Mouse (Mus musculus) liver, embryonic 14.5 days (tissue): Measurements from ENCODE around the gene Dnajc8. TPM values are rescaled to one million over a fixed set of nuclear protein-coding genes. Genes with fewer than 3 reads are reported as not detected.
"Not testable (repeated sequence)": the region's sequence is repeated elsewhere in the genome, so short reads cannot be mapped to it uniquely, and the experiment has no call there.

Experiments used
- ATAC-seq: fragments of 200-750 bp; cut with Nextera tagmentation; 2 replicates; pipeline ENCODE4 v1.8.0; 2017; ENCODE audit warnings: moderate number of reproducible peaks, mild to moderate bottlenecking, moderate library complexity; ENCODE audit not compliant: insufficient read depth
- DNase-seq, 3 experiments: peaks; one replicate each; pipeline ENCODE4 v3.0.0-alpha.2; 2012 to 2013; ENCODE audit warnings: low read depth in 3 of 3, low spot score in 3 of 3
- H3K27ac ChIP-seq: fragments of 300-500 bp; sonication (generic); 2 replicates; pipeline ENCODE4 v1.5.1; 2014; ENCODE audit warnings: moderate library complexity, mild to moderate bottlenecking, control low read depth, inconsistent platforms
- H3K27me3 ChIP-seq: fragments of 300-500 bp; sonication (generic); 2 replicates; pipeline ENCODE4 v1.6.1; 2014; ENCODE audit warnings: mild to moderate bottlenecking, low read length, moderate library complexity; ENCODE audit not compliant: control insufficient read depth, insufficient read depth
- H3K36me3 ChIP-seq: fragments of 300-500 bp; sonication (generic); replicated peaks from 2 replicates; pipeline ENCODE4 v1.6.1; 2014; ENCODE audit warnings: low read depth; ENCODE audit not compliant: control insufficient read depth, insufficient read depth
- H3K4me1 ChIP-seq, 2 experiments: fragments of 200-500 bp in 1 of 2; fragments of 300-500 bp in 1 of 2; sonication (generic) in 1 of 2; replicated peaks; 2 replicates each; pipeline ENCODE4 v1.6.1; 2012 to 2014; ENCODE audit warnings: antibody characterized with exemption in 1 of 2, inconsistent platforms in 1 of 2, low read length in 1 of 2; ENCODE audit not compliant: control insufficient read depth in 2 of 2, insufficient read depth in 2 of 2
- H3K4me2 ChIP-seq: fragments of 300-500 bp; sonication (generic); 2 replicates; pipeline ENCODE4 v1.6.1; 2014; ENCODE audit warnings: low read depth, mild to moderate bottlenecking, control low read depth, moderate library complexity
- H3K4me3 ChIP-seq, 2 experiments: fragments of 200-500 bp in 1 of 2; fragments of 300-500 bp in 1 of 2; sonication (generic) in 1 of 2; 2 replicates each; pipeline ENCODE4 v1.5.1; 2012 to 2014; ENCODE audit warnings: low read depth in 2 of 2, low read length in 2 of 2, mild to moderate bottlenecking in 2 of 2, control low read depth in 1 of 2, inconsistent platforms in 1 of 2, moderate library complexity in 1 of 2; ENCODE audit not compliant: insufficient read depth in 1 of 2
- H3K9ac ChIP-seq: fragments of 300-500 bp; sonication (generic); replicated peaks from 2 replicates; pipeline ENCODE4 v1.6.1; 2014; ENCODE audit warnings: mild to moderate bottlenecking, control low read depth, moderate library complexity
- H3K9me3 ChIP-seq: fragments of 300-500 bp; sonication (generic); 2 replicates; pipeline ENCODE4 v1.6.1; 2016; ENCODE audit warnings: low read length, mixed read lengths; ENCODE audit not compliant: control insufficient read depth
- CTCF ChIP-seq: IDR thresholded peaks from 2 replicates; pipeline ENCODE4 v1.5.1; 2016; ENCODE audit warnings: antibody characterized with exemption, low read depth, control low read depth
- EP300 ChIP-seq: IDR thresholded peaks from 2 replicates; pipeline ENCODE4 v1.6.1; 2016; ENCODE audit warnings: antibody characterized with exemption, low read depth
- WGBS: fragments of 180-500 bp; shearing (Covaris S2); extraction: QIAGEN DNeasy Blood & Tissue Kit; methylation state at CpG from one replicate; pipeline ENCODE4 v1.1.7; 2014; ENCODE audit not compliant: insufficient replicate concordance; 5-methylcytosine and 5-hydroxymethylcytosine counted together
- polyA plus RNA-seq, 2 experiments: library from polyadenylated mRNA; depleted of rRNA in 1 of 2; stranded (reverse) in 1 of 2; unstranded in 1 of 2; fragments of >200 nt; fragmentation: Nextera tagmentation in 1 of 2; extraction: Ambion mirVana in 1 of 2; gene quantifications; 2 replicates each; pipeline versions ENCODE4 v1.2.1 to v1.2.3; 2012 to 2014

Dnajc8 gene
- polyA plus RNA-seq, 2 experiments = 84.2 to 109 TPM

GRCm38 (mm10) chr4:132600465-132600864 lies 65.1 kb downstream of the Dnajc8 start:
- WGBS = 52% methylated on average over 6 of the region's 6 CpGs
- H3K4me1 ChIP-seq = 0 out of 4 replicates have a peak, but pooled peaks cover 0 to 4% of the 10 kb centered on the region in 2 experiments
- H3K9me3 ChIP-seq = no peaks in the 10 kb centered on the region
- no peak overlapping the region for H3K27ac ChIP-seq
- TF ChIP-seq EP300 (no peak), CTCF (no peak)
- H3K4me2 ChIP-seq = no peak overlapping the region
- H3K4me3 ChIP-seq = no peak overlapping the region
- H3K36me3 ChIP-seq = no peaks in the 10 kb centered on the region
- H3K27me3 ChIP-seq = no peaks in the 10 kb centered on the region
- DNase-seq = no peak
- H3K9ac ChIP-seq = no peak overlapping the region
- no peak for ATAC-seq

GRCm38 (mm10) chr4:132601242-132601641 lies 65.9 kb downstream of the Dnajc8 start:
- not testable (repeated sequence) for ATAC-seq, H3K9ac ChIP-seq, H3K36me3 ChIP-seq, H3K4me2 ChIP-seq, H3K4me1 ChIP-seq, H3K9me3 ChIP-seq, H3K27ac ChIP-seq, H3K4me3 ChIP-seq, H3K27me3 ChIP-seq, DNase-seq
- WGBS = 55% methylated on average over 5 of the region's 5 CpGs

Other genes with a start within 250 kb of the Dnajc8 start
- gene Rab42, start 232.2 kb upstream of the Dnajc8 start, polyA plus RNA-seq (2012; rRNA removed) = 0.33 and 0.47 TPM in 2 replicates
- gene Rab42, start 232.2 kb upstream of the Dnajc8 start, polyA plus RNA-seq (2014; fragmentation: Nextera tagmentation; extraction: Ambion mirVana) = 0.25 and 0.27 TPM in 2 replicates
- gene Trnau1ap, start 206.0 kb upstream of the Dnajc8 start, polyA plus RNA-seq (2012; rRNA removed) = 7.0 and 8.8 TPM in 2 replicates
- 36.6 and 36.7 TPM in 2 replicates for gene Trnau1ap, start 206.0 kb upstream of the Dnajc8 start, polyA plus RNA-seq (2014; fragmentation: Nextera tagmentation; extraction: Ambion mirVana)
- gene Rcc1, start 181.9 kb upstream of the Dnajc8 start, polyA plus RNA-seq (2012; rRNA removed) = 21.5 and 22.2 TPM in 2 replicates
- gene Rcc1, start 181.9 kb upstream of the Dnajc8 start, polyA plus RNA-seq (2014; fragmentation: Nextera tagmentation; extraction: Ambion mirVana) = 27.2 and 32.0 TPM in 2 replicates
- 6.2 and 7.4 TPM in 2 replicates for gene Phactr4, start 113.1 kb upstream of the Dnajc8 start, polyA plus RNA-seq (2012; rRNA removed)
- gene Phactr4, start 113.1 kb upstream of the Dnajc8 start, polyA plus RNA-seq (2014; fragmentation: Nextera tagmentation; extraction: Ambion mirVana) = 10.9 and 14.0 TPM in 2 replicates
- gene Med18, start 71.6 kb upstream of the Dnajc8 start, polyA plus RNA-seq (2012; rRNA removed) = 4.0 and 4.3 TPM in 2 replicates
- gene Med18, start 71.6 kb upstream of the Dnajc8 start, polyA plus RNA-seq (2014; fragmentation: Nextera tagmentation; extraction: Ambion mirVana) = 3.4 and 3.9 TPM in 2 replicates
- gene Sesn2, start 25.0 kb upstream of the Dnajc8 start, polyA plus RNA-seq (2012; rRNA removed) = 3.4 TPM in 2 replicates
- gene Sesn2, start 25.0 kb upstream of the Dnajc8 start, polyA plus RNA-seq (2014; fragmentation: Nextera tagmentation; extraction: Ambion mirVana) = 3.3 and 4.1 TPM in 2 replicates
- gene Atpif1, start 1.9 kb upstream of the Dnajc8 start, polyA plus RNA-seq (2012; rRNA removed) = 544 and 902 TPM in 2 replicates
- 1,811 and 1,820 TPM in 2 replicates for gene Atpif1, start 1.9 kb upstream of the Dnajc8 start, polyA plus RNA-seq (2014; fragmentation: Nextera tagmentation; extraction: Ambion mirVana)
- 0.52 and 0.61 TPM in 2 replicates for gene Ptafr, start 28.5 kb downstream of the Dnajc8 start, polyA plus RNA-seq (2012; rRNA removed)
- gene Ptafr, start 28.5 kb downstream of the Dnajc8 start, polyA plus RNA-seq (2014; fragmentation: Nextera tagmentation; extraction: Ambion mirVana) = 0.18 and 0.25 TPM in 2 replicates
- gene Eya3, start 103.4 kb downstream of the Dnajc8 start, polyA plus RNA-seq (2012; rRNA removed) = 11.5 and 12.0 TPM in 2 replicates
- gene Eya3, start 103.4 kb downstream of the Dnajc8 start, polyA plus RNA-seq (2014; fragmentation: Nextera tagmentation; extraction: Ambion mirVana) = 13.5 and 14.6 TPM in 2 replicates
- 1.9 and 2.1 TPM in 2 replicates for gene Xkr8, start 197.0 kb downstream of the Dnajc8 start, polyA plus RNA-seq (2012; rRNA removed)
- 3.3 and 3.5 TPM in 2 replicates for gene Xkr8, start 197.0 kb downstream of the Dnajc8 start, polyA plus RNA-seq (2014; fragmentation: Nextera tagmentation; extraction: Ambion mirVana)
- gene Smpdl3b, start 221.7 kb downstream of the Dnajc8 start, polyA plus RNA-seq (2012; rRNA removed) = 0.92 and 1.1 TPM in 2 replicates
- gene Smpdl3b, start 221.7 kb downstream of the Dnajc8 start, polyA plus RNA-seq (2014; fragmentation: Nextera tagmentation; extraction: Ambion mirVana) = 1.2 and 1.3 TPM in 2 replicates
- gene Rpa2, start 232.8 kb downstream of the Dnajc8 start, polyA plus RNA-seq (2012; rRNA removed) = 43.2 and 55.6 TPM in 2 replicates
- gene Rpa2, start 232.8 kb downstream of the Dnajc8 start, polyA plus RNA-seq (2014; fragmentation: Nextera tagmentation; extraction: Ambion mirVana) = 95.7 and 104 TPM in 2 replicates